Mouse (Mus musculus) B cell, adult 2 months (primary cell): Measurements from ENCODE around the gene Fasl.
A peak's percentile ranks its signal among the peaks of the same experiment; 100 is the strongest.

ENCODE experiments used
- DNase-seq, 2 experiments: peaks; one replicate each; pipeline ENCODE4 v3.0.0; 2022

The Fasl gene

GRCm38 (mm10) chr1:161788339-161788738 is at the start of gene Fasl:
TSS of gene Fasl (minus strand) at chr1:161788495.
- no peak for DNase-seq

DNA sequence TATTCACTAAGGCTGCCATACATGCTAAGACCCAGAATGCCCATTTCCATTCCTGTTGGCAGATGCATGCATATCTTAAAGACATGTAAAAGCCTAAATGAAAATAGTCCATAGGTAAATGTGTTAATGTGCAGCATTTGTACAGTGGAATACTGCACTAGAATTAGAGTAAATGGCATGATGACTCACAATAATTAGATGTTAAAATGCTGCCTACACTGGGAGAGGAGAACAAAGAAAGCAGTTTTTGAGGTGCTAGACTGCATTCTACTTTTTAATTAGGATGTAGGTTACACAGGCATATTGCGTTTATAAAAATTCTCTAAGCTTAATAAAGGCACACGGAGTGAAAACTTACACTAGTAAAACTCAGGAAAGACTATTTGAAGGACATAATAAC is 38.4 kb upstream of the Fasl start:
- DNase-seq = no peak

- no peak for DNase-seq
Measured at GRCm38 (mm10) chr1:161809428-161809827, 21.1 kb upstream of the Fasl start.

DNA sequence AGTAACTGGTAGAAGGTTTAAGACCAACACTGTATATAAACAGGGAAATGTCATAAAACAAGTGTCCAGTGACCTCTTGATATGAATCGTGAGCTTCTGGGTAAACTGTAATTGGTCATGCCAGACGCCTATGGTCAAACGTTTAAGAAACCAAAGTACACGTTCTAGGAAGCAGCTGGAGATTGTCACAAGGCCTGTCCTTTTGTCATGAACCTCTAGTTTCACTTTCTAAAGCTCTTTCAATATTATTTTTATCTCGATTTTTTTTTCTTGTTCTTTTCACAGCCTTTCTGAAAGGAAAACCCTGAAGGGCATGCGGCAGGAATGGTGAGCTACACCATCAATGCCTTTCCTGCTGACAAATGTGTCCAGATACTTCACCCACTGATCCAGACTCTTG is 20.7 kb upstream of the Fasl start:
- peak in 1 of 2 experiments; percentile 34 for DNase-seq

DNA sequence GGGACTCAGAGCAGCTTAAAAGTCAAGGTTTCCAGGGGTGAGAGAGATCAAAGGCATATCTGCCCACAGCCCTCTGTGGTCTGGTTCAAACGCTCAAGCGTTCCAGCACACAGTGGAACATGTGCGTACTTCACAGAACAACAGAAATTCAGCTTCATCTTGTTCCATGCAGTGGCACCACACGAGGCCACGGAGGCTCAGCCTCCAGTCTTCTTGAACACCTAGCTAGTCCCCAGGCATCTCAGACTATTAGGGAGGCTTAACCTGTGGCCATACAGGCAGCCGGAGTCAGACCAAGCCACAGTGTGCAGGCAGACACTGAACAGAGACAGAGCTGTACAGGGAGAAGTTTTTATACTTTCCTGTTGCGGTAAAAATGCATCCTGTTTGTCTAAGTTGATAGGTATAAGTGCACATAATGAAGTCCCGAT is 16.3 kb upstream of the Fasl start:
- DNase-seq = peak; percentile 25 to 42

DNA sequence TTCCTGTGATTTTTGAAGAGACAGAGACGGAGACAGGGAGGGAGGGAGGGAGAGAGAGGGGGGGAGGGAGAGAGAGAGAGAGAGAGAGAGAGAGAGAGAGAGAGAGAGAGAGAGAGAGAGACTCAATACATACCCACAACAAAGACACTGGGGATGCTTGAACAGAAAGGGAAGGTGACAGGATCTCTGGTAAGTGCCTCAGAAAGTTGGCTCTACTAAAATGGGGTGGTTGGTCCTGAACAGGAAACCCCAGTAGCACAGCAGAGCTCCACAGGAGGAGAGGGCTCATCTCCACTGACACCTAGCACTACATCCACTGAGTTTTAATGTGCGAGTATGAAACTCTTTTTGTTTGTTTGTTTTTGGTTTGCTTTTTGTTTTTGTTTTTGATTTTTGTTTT is 13.0 kb upstream of the Fasl start:
- DNase-seq = no peak

GRCm38 (mm10) chr1:161800256-161800655 is 12.0 kb upstream of the Fasl start:
- no peak for DNase-seq

- DNase-seq = peak in 1 of 2 experiments; percentile 24
Measured at GRCm38 (mm10) chr1:161799791-161800190, 11.5 kb upstream of the Fasl start.

GRCm38 (mm10) chr1:161798866-161799265 is 10.6 kb upstream of the Fasl start:
- peak; percentile 73 to 79 for DNase-seq

GRCm38 (mm10) chr1:161794447-161795211 is 6.3 kb upstream of the Fasl start:
- no peak for DNase-seq

DNA sequence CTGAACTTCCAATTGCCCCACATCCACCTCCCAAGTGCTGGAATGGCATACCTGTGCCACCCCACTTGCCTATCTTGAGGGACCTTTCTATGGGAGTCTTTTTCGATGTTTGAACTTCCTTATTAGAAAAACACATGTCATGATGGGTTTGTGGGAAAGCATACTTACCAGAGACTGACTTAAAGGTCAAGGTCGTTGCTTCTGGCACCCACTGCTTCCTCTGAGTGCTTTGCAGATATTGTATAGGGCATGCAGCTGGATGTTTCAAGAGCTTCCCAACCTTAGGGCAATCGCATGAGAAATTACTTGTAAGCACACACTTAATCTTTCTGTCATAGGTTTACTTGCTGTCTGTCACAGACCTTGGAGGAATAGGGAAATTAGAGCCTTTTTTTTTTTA is 5.0 kb upstream of the Fasl start:
- DNase-seq = no peak

GRCm38 (mm10) chr1:161792687-161792969 is 4.3 kb upstream of the Fasl start:
- DNase-seq = no peak

DNA sequence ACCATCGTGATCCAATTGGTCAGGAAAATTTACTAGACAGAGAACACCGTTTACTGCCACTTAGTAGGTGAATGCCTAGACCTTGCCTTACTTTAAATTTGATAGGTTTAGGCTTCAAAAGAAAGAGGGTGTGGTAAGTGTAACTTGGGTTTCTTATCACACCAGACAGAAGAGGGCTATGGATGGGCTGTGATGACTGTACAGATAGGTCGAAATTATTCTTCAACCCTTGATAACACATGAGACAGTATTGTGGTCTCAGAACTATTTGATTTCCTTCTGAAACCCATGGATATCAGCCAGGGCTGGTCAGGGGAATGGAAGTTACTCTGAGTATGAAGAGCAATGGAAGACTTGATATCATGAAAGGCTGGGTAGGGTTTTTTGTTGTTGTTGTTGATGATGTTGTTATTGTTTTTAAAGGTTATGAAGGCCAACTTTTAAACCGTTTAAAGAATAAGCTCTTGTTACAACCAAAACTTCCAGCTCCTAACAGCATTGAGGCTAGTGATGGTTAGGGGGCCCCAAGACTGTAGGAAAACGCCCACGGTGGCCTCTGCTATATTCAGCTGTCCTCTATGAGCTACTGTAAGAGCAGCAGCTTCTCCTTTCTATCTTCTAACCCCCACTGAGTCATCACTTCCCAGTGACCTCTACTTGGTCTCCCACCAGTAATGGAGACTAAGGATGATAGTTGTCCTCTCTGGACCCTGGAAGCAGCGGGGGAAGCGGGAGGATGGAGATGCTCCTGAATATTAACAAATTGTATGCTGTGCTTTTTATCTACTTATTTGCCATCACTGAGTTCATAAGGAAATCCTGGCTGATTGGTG is 3.8 kb upstream of the Fasl start:
- DNase-seq = no peak

- no peak for DNase-seq
Measured at GRCm38 (mm10) chr1:161782725-161783124, 5.6 kb downstream of the Fasl start.

DNA sequence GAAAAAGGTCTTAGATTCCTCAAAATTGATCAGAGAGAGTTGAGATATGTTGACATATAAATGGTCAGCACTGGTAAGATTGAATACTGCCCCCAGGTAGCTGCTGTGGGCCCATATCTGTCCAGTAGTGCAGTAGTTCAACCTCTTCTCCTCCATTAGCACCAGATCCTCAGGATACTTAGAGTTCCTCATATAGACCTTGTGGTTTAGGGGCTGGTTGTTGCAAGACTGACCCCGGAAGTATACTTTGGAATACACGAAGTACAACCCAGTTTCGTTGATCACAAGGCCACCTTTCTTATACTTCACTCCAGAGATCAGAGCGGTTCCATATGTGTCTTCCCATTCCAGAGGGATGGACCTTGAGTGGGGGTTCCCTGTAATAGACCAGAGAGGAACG is 6.7 kb downstream of the Fasl start:
- DNase-seq = no peak

GRCm38 (mm10) chr1:161779057-161779456 is 9.2 kb downstream of the Fasl start:
- no peak for DNase-seq

DNA sequence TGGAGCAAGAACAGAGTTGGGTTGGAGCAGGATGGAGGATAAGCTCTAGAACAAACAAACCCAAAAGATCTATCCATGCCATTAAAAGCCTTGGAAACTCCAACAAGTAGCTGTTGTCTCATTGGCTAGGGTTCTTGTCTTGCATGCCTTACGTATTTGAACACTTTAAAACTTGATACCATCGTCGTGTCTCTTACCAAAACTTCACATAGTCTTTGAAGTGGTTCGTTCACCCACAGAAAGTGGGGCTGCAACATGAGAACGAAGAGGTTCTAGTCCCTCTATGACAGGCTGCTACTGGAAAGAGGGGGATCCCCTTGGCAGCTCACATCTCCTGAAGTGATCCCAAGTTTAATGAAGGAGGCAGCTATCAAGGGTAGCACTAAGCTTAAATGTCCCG is 13.1 kb downstream of the Fasl start:
- DNase-seq = no peak

DNA sequence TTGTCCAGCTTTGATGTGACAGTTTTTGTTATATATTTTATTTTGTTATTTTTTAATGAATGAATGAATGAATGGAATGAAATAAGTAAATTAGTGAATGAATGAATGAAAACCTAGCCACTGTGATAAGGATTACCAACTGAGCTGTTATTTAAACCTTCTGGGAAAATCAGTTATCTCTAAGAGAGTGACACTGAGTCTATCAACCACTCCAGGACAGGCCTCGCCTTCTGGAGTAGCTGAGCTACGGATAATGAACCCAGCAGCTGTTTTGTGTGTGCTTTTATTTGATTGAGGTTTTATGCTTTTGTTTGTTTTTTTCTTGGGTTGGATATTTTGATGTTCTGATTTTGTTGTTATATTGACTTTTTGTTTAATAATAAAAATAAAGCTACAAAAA is 17.0 kb downstream of the Fasl start:
- DNase-seq = no peak

- DNase-seq = no peak
Measured at GRCm38 (mm10) chr1:161769329-161769728, 19.0 kb downstream of the Fasl start.

DNA sequence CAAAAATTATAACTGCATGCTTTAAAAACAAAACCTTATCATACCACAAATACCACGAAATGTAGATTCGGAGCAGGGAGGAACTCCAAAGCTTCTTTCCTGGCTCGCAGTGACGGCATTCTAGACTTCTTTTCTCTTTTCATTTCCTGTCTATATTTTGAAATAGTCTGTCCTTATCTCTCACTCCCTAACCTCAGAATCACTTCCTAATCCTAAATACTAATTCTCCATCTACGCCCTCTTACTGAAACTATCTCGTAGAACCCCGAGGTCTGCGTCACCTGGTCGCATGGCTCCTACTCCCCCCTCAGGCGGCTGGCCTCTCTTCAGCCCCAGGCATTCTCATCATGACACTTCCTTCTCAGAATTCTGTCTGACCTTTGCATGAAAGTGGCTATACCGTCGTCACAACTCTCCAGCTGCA is 21.2 kb downstream of the Fasl start:
- peak; percentile 75 to 80 for DNase-seq

DNA sequence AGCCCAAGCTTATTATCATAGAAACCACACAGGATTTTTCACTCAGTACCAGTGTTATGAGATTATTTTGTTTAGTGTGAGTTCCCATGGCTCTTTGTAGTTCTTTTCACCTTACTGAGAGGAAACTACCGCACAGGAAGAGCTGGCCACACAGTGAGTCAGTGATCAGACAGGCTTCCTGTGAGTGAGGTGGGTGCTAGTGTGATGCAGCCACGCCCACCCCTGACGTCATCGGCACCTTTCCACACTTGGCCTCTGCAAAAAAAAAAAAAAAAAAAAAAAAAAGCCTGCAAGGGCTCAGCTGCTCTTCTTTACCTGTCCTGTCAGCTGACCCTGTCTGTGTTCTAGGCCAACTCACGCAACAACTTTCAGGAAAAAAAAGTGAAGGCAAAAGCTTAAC is 21.6 kb downstream of the Fasl start:
- peak; percentile 95 to 96 for DNase-seq

DNA sequence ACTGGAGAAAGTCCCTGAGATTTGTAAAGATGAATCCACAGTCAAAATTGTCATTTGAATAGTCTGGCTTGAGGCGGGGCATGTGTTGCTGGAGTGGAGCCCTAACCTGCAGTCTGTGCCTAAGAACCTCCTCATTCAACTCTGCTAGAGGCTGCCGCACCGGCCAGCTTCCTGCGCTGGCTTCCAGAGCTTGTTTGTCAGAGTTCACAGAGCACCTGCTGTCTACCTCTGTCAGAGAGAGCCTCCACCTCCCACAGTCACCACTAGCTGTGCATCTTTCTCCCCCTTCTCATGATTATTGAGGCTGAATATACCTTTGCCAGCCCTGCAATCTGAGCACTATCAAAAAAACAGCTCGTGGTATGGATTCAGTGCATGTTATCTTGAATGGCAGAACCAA is 22.4 kb downstream of the Fasl start:
- DNase-seq = peak; percentile 63 to 67

GRCm38 (mm10) chr1:161764964-161765363 is 23.3 kb downstream of the Fasl start:
- DNase-seq = peak; percentile 39 to 41

- DNase-seq = no peak
Measured at GRCm38 (mm10) chr1:161761556-161761955, 26.7 kb downstream of the Fasl start.
